Mouse (Mus musculus): ENCODE measurements at regions not wholly inside any gene's neighbourhood (a gene's known extent, or its start where the extent isn't known, plus 50 kb on each side); places are given as distances from the start of the nearest gene placed in this dataset.

GRCm38 (mm10) chr8:78034687-78035086 is 178.4 kb upstream of the Ttc29 start:
- TF ChIP-seq CTCF (conservative IDR thresholded peaks at IDR 0.05; ENCODE audit: low read length): no peak
- TF ChIP-seq NANOG (IDR thresholded peaks at IDR 0.05; ENCODE audit: borderline replicate concordance, low read length): no peak
- TF ChIP-seq POU5F1 (IDR thresholded peaks at IDR 0.05; ENCODE audit: borderline replicate concordance, low read length): no peak

Data from E14TG2a.4 (cell line).